Mouse (Mus musculus) mature B cell (primary cell): ENCODE measurements around the gene Epb41l5.

ENCODE experiments used
- in situ Hi-C: fragments of 300-500 bp; cut with MboI; formaldehyde crosslinking; loops from 2 replicates; pipeline ENCODE4 v1.14.3; 2019

Gene Epb41l5

DNA sequence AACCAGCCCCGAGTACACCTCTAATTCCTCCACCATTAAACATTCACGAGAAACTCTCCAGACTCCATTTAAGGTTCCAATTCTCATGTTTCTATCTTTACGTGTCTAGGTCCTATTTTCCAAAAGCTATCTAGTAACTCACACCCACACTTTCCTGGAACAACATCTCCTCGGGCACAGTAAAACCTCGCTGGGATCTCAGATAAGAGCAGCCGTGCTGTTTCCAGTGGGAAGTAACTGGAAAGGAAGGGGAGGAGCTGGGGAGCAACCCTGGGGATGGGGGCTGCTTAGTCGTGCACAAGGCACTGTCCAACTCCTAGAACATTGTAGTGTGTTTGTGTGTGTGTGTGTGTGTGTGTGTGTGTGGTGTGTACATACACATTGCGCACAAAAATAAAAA, 146.9 kb downstream of the Epb41l5 start:
- in situ Hi-C loops = no loop called here

DNA sequence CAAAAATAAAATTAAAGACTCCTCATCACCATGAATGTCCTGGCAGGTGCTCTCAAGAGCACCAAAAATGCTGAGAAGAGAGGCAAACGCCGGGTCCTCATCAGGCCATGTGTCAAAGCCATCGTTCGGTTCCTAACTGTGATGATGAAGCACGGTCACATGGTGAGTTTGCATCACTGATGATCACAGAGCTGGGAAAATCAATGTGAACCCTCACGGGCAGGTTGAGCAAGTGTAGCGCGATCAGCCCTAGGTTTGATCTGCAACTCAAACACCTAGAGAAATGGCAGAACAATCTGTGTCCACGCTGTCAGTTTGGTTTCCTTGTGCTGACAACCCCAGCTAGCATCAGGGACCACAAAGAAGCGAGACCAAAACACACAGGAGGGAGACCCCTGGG, 149.3 kb downstream of the Epb41l5 start:
- in situ Hi-C loops = no loop called here

DNA sequence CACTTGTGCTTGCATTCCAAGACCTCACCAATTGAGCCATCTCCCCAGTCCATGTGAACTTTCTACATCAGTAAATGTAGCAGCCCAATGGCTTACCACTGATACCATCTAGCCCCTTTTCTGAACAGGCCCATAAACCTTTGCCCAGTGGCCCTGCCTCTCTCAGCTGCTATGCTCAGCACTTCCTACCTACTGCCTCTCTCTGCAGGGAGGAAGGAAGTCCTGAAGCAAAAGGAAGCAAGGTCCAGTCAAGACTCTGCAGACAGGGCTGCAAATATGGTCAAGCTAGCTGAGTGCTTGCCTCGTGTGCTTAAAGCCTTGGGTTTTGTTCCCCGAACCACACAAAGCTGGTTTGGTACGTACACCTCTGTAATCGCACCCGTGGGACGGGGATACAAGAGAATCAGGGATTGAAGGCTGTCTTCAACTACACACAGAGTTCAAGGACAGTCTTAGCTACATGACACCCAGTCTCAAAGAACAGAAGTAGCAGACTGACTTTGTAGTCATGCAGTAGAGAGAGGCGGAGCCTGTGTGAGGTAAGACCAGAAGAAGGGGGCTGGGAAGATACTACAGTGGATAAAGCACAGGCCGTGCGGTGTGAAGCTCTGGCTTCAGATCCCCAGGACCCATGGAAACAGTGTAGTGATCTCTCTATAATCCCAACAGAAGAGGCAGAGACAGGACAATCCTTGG, 150.1 kb downstream of the Epb41l5 start:
- in situ Hi-C loops = no loop called here

DNA sequence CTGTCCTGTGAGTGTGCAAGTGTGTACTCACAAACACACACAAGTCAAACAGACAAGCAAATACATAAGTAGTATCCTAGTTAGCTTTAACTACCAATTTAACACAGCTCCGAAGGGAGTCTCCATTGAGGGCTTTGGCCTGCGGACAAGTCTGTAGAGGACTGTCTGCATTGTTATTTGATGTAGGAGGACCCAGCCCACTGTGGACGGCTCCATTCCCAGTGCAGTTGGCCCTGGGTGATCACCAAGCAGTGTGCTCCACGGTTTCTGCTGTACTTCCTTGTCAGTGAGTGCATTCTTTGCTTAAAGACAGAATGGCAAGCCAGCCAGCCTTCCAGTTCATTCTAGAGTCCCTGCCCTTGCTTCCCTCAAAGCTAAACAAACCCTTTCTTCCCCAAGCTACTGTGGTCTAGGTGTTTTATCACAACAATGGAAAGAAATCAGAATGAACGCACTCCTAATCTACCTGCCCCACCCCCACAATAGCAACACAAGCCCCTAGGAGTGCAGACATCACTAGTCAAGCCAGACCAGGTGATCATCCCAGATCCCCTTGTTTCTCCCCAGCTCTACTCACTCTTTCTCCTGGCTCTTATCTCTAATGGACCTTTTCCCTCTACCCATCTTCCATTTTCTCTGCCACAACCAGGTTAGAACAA, 151.3 kb downstream of the Epb41l5 start:
- in situ Hi-C loops = no loop called here

DNA sequence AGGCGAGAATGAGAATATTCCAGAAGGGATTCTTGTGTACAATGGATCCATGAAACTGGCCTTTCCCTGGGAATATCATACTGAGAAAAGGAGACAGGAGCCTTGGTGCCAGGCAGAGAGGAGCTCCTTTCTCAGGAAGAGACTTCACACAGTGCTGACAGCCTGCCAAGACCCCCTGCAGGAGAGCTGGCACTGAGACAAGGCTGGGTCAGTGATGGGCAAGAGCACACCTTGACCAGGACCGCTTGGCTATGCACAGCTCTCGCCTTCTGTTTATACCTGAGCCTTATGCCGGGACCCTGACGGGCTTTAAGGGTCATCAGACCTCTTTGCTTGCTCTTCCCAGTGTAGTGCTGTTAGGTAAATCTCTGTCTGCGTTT, 153.4 kb downstream of the Epb41l5 start:
- in situ Hi-C loops = no loop called here
